1 mouse cellular context compared by ENCODE assay signal in the genomic region with DNA sequence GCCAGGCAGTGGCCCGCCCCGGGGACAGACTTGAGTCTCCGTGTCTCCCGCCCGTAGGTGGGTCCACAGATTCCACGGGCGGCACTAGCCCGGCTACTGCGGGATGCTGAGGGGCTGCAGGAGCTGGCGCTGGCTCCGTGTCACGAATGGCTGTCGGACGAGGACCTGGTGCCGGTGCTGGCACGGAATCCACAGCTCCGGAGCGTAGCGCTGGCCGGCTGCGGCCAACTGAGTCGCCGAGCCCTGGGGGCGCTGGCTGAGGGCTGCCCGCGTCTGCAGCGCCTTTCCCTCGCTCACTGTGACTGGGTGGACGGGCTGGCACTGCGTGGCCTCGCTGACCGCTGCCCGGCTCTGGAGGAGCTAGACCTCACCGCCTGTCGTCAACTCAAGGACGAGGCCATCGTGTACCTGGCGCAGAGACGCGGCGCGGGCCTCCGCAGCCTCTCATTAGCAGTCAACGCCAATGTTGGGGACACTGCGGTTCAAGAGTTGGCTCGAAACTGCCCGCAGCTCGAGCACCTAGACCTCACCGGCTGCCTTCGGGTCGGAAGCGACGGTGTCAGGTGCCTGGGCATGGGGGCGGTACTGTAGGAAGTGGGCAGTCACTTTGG.
TF ChIP-seq lines count a peak whose summit lies in the region.

No protein-coding gene starts in this region.

TF ChIP-seq in CH12.LX, 34 proteins besides CTCF, POLR2A, EP300 and RAD21:
- no peak for TF ChIP-seq MEF2A (IDR thresholded peaks at IDR 0.05; ENCODE audit: borderline replicate concordance, low read depth, low read length)
- no peak for TF ChIP-seq ZKSCAN1 (IDR thresholded peaks at IDR 0.05; ENCODE audit: borderline replicate concordance, low read depth, low read length)
- no peak for TF ChIP-seq MAX (IDR thresholded peaks at IDR 0.05; ENCODE audit: low read length)
- no peak for TF ChIP-seq KAT2A (IDR thresholded peaks at IDR 0.05; ENCODE audit: insufficient replicate concordance, low read length)
- TF ChIP-seq PAX5 (IDR thresholded peaks at IDR 0.05; ENCODE audit: low read length), result no peak
- no peak for TF ChIP-seq POLR2AphosphoS2 (IDR thresholded peaks at IDR 0.05; ENCODE audit: low read depth, low read length)
- TF ChIP-seq ELF1 (IDR thresholded peaks at IDR 0.05; ENCODE audit: low read depth, low read length), result no peak
- no peak for TF ChIP-seq MYC (IDR thresholded peaks at IDR 0.05; ENCODE audit: low read depth, low read length)
- no peak for TF ChIP-seq TBP (conservative IDR thresholded peaks at IDR 0.05; ENCODE audit: low read depth, low read length)
TF ChIP-seq in CH12.LX: peak in this region for 0.
